Mouse (Mus musculus) G1E (cell line): ENCODE results near the gene Ankrd50. TPM values are rescaled to one million over a fixed set of nuclear protein-coding genes. Genes with fewer than 3 reads are reported as not detected.

Source experiments
- ATAC-seq: 2 replicates; pipeline ENCODE4 v1.8.0; 2016; ENCODE audit warnings: mild to moderate bottlenecking; ENCODE audit not compliant: insufficient number of reproducible peaks, poor library complexity, low FRiP score, severe bottlenecking; ENCODE audit errors: extremely low read depth
- DNase-seq: peaks from one replicate; pipeline ENCODE4 v3.0.0; 2012; ENCODE audit warnings: low spot score
- H3K27me3 ChIP-seq: 2 replicates; pipeline ENCODE4 v1.6.1; 2012; ENCODE audit warnings: mild to moderate bottlenecking, low read length, inconsistent platforms; ENCODE audit not compliant: insufficient read depth
- H3K36me3 ChIP-seq: replicated peaks from 2 replicates; pipeline ENCODE3; 2012; ENCODE audit warnings: mild to moderate bottlenecking, inconsistent platforms
- H3K4me1 ChIP-seq: 2 replicates; pipeline ENCODE4 v1.6.1; 2012; ENCODE audit warnings: low read depth, low read length, inconsistent platforms, mixed read lengths; ENCODE audit not compliant: insufficient read depth
- H3K4me3 ChIP-seq: 2 replicates; pipeline ENCODE4 v1.5.1; 2012; ENCODE audit warnings: low read depth, mild to moderate bottlenecking, inconsistent platforms, low read length, moderate library complexity, mixed read lengths
- H3K9me3 ChIP-seq: replicated peaks from 2 replicates; pipeline ENCODE4 v1.6.1; 2012; ENCODE audit warnings: inconsistent platforms
- CTCF ChIP-seq: IDR thresholded peaks from 2 replicates; pipeline ENCODE4 v1.5.1; 2012; ENCODE audit warnings: low read depth, low read length, inconsistent platforms, mixed read lengths
- GATA1 ChIP-seq: IDR thresholded peaks from 2 replicates; pipeline ENCODE4 v1.6.1; 2012; ENCODE audit warnings: borderline replicate concordance, low read length, inconsistent platforms, mixed read lengths
- GATA2 ChIP-seq: IDR thresholded peaks from 2 replicates; pipeline ENCODE4 v1.6.1; 2012; ENCODE audit warnings: low read depth, low read length, inconsistent platforms, borderline replicate concordance
- POLR2AphosphoS5 ChIP-seq: IDR thresholded peaks from 2 replicates; pipeline ENCODE4 v1.6.1; 2012; ENCODE audit warnings: low read depth, low read length, inconsistent platforms; ENCODE audit not compliant: insufficient replicate concordance
- TAL1 ChIP-seq: conservative IDR thresholded peaks from 2 replicates; pipeline ENCODE4 v1.6.1; 2012; ENCODE audit warnings: low read depth, low read length, inconsistent platforms, mixed read lengths
- polyA plus RNA-seq: library from polyadenylated mRNA; stranded (reverse); fragments of >175 nt; gene quantifications from 2 replicates; pipeline ENCODE4 v1.2.3, GENCODE M21; 2012
- total RNA-seq, 2 experiments: library from RNA; stranded (forward) in 1 of 2; stranded (reverse) in 1 of 2; fragments of 200-1000 nt in 1 of 2; fragments of >200 nt in 1 of 2; fragmentation: Nextera tagmentation in 1 of 2; gene quantifications; 2 replicates each; pipeline ENCODE4 v1.2.3; 2014 to 2017

Ankrd50 gene
- total and polyA plus RNA-seq, 3 experiments: 1.5 to 6.7 (median 2.8) TPM

DNA sequence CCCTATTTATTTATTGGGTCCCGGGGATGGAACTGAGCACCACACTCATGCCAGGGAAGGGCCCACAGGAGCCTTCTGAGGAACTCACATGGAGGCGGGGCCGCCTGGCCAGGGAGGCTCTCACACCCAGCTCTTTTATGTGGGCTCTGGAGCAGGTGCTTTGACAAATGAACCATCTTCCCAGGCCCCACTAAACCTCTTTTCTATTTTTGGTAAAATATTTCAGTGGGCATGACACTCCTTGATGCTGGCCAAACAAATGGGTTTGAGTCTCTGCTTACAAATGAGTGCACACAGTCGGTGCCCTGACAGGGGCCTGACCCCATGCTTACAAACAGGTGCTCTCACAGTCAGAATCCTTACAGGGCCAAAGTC, 24.4 kb downstream of the Ankrd50 start:
- Histone ChIP-seq H3K4me3 (no peak overlapping the region), H3K27me3 (no peaks in the 10 kb centered on the region), H3K4me1 (no peaks in the 10 kb centered on the region), H3K36me3 (peaks cover 12% of the 10 kb centered on the region), H3K9me3 (peaks cover 7% of the 10 kb centered on the region)
- TF ChIP-seq POLR2AphosphoS5: no peak
- no peak for TF ChIP-seq CTCF
- no peak for TF ChIP-seq TAL1
- TF ChIP-seq GATA1: no peak
- TF ChIP-seq GATA2: no peak
- no peak for ATAC-seq
- no peak for DNase-seq

DNA sequence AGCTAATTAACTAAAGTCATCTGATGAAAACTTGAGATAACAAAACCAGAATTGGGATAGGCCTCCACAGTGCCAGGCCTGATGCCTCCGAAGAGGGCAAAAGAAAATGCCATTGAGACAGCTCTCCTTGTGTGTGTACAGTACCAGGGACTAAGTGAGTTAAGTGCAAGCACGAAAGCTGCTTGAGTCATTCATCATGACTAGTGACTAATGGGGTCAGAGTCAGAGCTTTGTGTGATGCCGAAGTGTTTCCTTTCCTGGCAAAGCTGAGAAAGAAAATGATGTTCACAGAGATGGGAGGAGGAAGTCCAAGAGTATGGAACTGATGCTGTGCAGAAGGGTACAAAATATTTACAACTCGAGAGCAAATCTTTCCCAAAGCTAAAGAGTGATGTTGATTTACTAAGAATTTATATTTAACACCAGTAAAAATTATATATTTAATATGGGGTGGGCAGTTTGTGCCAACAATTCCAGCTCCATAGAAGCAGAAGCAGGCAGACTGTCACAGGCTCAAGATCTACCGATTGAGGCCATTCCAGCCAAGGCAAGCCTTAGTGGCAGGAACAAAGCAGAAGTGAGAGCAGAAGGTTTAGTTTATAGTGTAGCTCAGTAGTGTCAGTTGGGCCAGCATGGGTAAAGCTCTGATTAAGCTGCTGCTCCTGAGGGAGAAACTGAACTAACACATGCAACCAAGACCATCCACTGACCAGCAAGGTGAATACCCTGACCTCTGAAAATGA, 25.0 kb downstream of the Ankrd50 start:
- Histone ChIP-seq H3K4me3 (no peak overlapping the region), H3K4me1 (no peaks in the 10 kb centered on the region), H3K36me3 (peaks cover 18% of the 10 kb centered on the region), H3K9me3 (peaks cover 10% of the 10 kb centered on the region), H3K27me3 (no peaks in the 10 kb centered on the region; the same call in 1 of the 2 replicates)
- ATAC-seq (no peak), DNase-seq (no peak)
- TF ChIP-seq GATA1 (no peak), POLR2AphosphoS5 (no peak), GATA2 (no peak), TAL1 (no peak), CTCF (no peak)

DNA sequence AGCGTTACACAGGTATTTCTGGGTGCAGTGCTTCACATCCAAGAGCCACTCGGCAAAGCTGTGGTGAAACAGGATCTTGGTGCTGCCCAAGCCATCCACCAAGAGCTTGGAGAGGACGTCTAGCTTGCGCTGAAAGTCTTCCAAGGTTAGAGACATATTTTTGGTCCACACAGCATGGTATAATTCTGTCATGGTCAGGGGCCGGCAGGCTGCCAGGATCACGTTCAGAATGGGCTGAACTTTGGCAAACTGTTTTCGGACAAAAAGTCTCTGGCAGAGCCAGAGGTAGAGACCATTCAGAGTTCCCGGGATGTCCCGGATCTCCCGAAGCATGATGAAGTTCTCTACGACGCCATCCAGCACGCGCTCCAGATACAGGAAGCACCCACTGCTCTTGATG, 27.6 kb downstream of the Ankrd50 start:
- Histone ChIP-seq H3K36me3 (peaks cover 21% of the 10 kb centered on the region), H3K27me3 (no peaks in the 10 kb centered on the region; the same call in 1 of the 2 replicates), H3K9me3 (peaks cover 10% of the 10 kb centered on the region), H3K4me3 (no peak overlapping the region), H3K4me1 (no peaks in the 10 kb centered on the region)
- DNase-seq (no peak), ATAC-seq (no peak)
- no peak for TF ChIP-seq CTCF
- TF ChIP-seq POLR2AphosphoS5: no peak
- TF ChIP-seq TAL1: no peak
- no peak for TF ChIP-seq GATA1
- no peak for TF ChIP-seq GATA2

DNA sequence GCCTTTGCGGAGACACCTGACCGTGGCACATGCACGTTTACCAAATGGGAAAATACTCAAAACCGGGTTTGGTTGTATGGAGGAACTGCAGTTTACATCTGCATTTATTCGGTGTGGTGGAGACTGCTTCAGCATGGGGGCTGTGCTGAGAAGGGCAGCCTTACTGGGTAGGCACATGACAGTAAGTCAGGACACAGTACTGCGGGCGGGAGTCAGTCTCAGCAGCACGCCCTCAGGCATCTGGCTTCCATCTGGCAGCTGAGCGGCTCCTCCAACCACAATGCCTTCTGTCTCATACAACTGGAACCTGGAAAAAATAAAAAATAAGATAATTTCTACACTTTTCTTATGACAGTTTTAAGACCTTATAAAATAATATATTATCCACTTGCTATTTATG, 32.4 kb downstream of the Ankrd50 start:
- peaks cover 23% of the 10 kb centered on the region for H3K36me3 ChIP-seq
- no peaks in the 10 kb centered on the region for H3K4me1 ChIP-seq
- no peaks in the 10 kb centered on the region; the same call in 1 of the 2 replicates for H3K27me3 ChIP-seq
- DNase-seq (no peak), ATAC-seq (no peak)
- no peak overlapping the region for H3K4me3 ChIP-seq
- H3K9me3 ChIP-seq: peaks cover 10% of the 10 kb centered on the region
- TF ChIP-seq TAL1 (no peak), CTCF (no peak), GATA1 (no peak), POLR2AphosphoS5 (no peak)

DNA sequence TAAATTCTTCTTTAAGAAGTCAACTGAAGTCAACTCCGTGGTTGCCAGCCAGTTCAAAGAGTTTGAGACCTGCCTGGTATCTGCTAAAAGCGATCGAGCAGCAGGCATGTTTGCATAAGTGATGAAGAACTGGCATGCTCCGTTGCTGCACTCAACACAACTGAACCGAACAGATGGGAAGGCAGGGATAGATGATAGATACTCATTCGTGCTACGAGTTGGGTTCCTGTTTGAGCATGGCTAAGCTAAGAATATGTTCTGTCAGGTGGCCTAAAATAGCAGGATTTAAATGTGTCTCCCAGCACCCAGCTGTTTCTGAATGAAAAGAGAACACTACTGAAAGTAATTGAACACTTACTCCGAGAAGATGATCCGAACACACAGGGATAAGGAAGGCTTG, 38.1 kb downstream of the Ankrd50 start:
- ATAC-seq: no peak
- H3K27me3 ChIP-seq: no peaks in the 10 kb centered on the region
- H3K4me3 ChIP-seq: no peak overlapping the region
- no peak for TF ChIP-seq GATA2
- TF ChIP-seq GATA1: no peak
- no peak for TF ChIP-seq CTCF
- no peak for TF ChIP-seq POLR2AphosphoS5
- no peak for TF ChIP-seq TAL1
- no peaks in the 10 kb centered on the region for H3K9me3 ChIP-seq
- no peaks in the 10 kb centered on the region for H3K4me1 ChIP-seq
- peaks cover under 1% of the 10 kb centered on the region for H3K36me3 ChIP-seq
- DNase-seq: no peak

DNA sequence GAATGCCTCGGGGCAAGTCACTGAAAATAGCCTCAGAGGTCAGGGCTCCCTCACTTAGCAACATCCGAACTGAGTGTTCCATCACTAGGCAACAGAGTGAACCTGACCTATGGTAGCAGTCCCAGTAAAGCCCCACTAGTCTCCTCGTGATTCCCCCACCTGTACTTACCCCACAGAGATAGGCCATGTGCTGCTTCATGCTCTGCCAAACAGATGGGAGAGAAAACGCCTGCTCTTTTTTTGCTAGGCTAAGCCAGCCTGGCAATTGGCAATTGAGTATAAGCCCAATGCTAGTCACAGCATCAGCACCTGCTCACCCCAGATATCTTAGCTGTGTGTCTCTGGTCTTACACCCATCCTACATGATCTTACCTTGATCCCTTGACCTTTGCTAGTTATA, 40.8 kb downstream of the Ankrd50 start:
- no peak overlapping the region for H3K4me3 ChIP-seq
- H3K27me3 ChIP-seq: no peaks in the 10 kb centered on the region
- DNase-seq: no peak
- H3K9me3 ChIP-seq: no peaks in the 10 kb centered on the region
- H3K36me3 ChIP-seq: no peaks in the 10 kb centered on the region
- ATAC-seq: no peak
- TF ChIP-seq GATA2 (no peak), CTCF (no peak), TAL1 (no peak), POLR2AphosphoS5 (no peak), GATA1 (no peak)
- no peaks in the 10 kb centered on the region for H3K4me1 ChIP-seq
